Mouse (Mus musculus) thymus, postnatal 36 days (tissue): ENCODE results near the gene Topbp1.
"Not testable (repeated sequence)": the region's sequence is repeated elsewhere in the genome, so short reads cannot be mapped to it uniquely, and the experiment has no call there.

Experiments
- DNase-seq, 2 experiments: peaks; one replicate each; pipeline ENCODE4 v3.0.0; 2022; ENCODE audit warnings: mixed read lengths in 2 of 2

Topbp1 gene

GRCm38 (mm10) chr9:103353500-103354260 is 48.7 kb downstream of the Topbp1 start:
- DNase-seq = not testable (repeated sequence)

- no peak for DNase-seq
Measured at GRCm38 (mm10) chr9:103357893-103358292, 52.9 kb downstream of the Topbp1 start.

GRCm38 (mm10) chr9:103358545-103358944 is 53.5 kb downstream of the Topbp1 start:
- no peak for DNase-seq

- no peak for DNase-seq
Measured at GRCm38 (mm10) chr9:103360642-103361041, 55.6 kb downstream of the Topbp1 start.

GRCm38 (mm10) chr9:103363088-103363487 is 58.1 kb downstream of the Topbp1 start:
- DNase-seq = no peak

- DNase-seq = peak; percentile 21 to 29
Measured at GRCm38 (mm10) chr9:103363730-103364417, 58.9 kb downstream of the Topbp1 start.

- DNase-seq = peak; percentile 49 to 70
Measured at GRCm38 (mm10) chr9:103364601-103365289, 59.7 kb downstream of the Topbp1 start.

- peak; percentile 98 to 100 for DNase-seq
Measured at GRCm38 (mm10) chr9:103365290-103366247, 60.6 kb downstream of the Topbp1 start, which contains the start of gene Cdv3. Gene Cdv3 (minus strand): TSS chr9:103365840.

- DNase-seq = no peak
Measured at GRCm38 (mm10) chr9:103366356-103366755, 61.3 kb downstream of the Topbp1 start.

GRCm38 (mm10) chr9:103369951-103370350 is 64.9 kb downstream of the Topbp1 start:
- DNase-seq = no peak

GRCm38 (mm10) chr9:103372271-103373010 is 67.4 kb downstream of the Topbp1 start:
- DNase-seq = no peak

- DNase-seq = no peak
Measured at GRCm38 (mm10) chr9:103376346-103377320, 71.6 kb downstream of the Topbp1 start.

GRCm38 (mm10) chr9:103378686-103379085 is 73.7 kb downstream of the Topbp1 start:
- DNase-seq = no peak

- DNase-seq = no peak
Measured at GRCm38 (mm10) chr9:103379199-103379598, 74.2 kb downstream of the Topbp1 start.

- DNase-seq = no peak
Measured at GRCm38 (mm10) chr9:103380566-103380965, 75.6 kb downstream of the Topbp1 start.

GRCm38 (mm10) chr9:103382989-103383388 is 78.0 kb downstream of the Topbp1 start:
- DNase-seq = no peak

GRCm38 (mm10) chr9:103383576-103383975 is 78.6 kb downstream of the Topbp1 start:
- no peak for DNase-seq

- peak; percentile 41 to 59 for DNase-seq
Measured at GRCm38 (mm10) chr9:103384141-103384796, 79.3 kb downstream of the Topbp1 start.

- no peak for DNase-seq
Measured at GRCm38 (mm10) chr9:103385600-103385999, 80.6 kb downstream of the Topbp1 start.

- no peak for DNase-seq
Measured at GRCm38 (mm10) chr9:103386573-103386972, 81.6 kb downstream of the Topbp1 start.
